Mouse (Mus musculus) limb, embryonic 14.5 days (tissue): Measurements from ENCODE around the gene Gm4792. TPM values are rescaled to one million over a fixed set of nuclear protein-coding genes. Genes with fewer than 3 reads are reported as not detected.

ENCODE experiments used
- ATAC-seq: fragments of 200-750 bp; cut with Nextera tagmentation; 2 replicates; pipeline ENCODE4 v1.8.0; 2017; ENCODE audit warnings: low read depth, moderate number of reproducible peaks, moderate TSS enrichment; ENCODE audit not compliant: low FRiP score
- DNase-seq: peaks from one replicate; pipeline ENCODE4 v3.0.0-alpha.2; 2015; ENCODE audit warnings: low spot score
- H3K27ac ChIP-seq: fragments of 300-500 bp; sonication (generic); replicated peaks from 2 replicates; pipeline ENCODE4 v1.5.1; 2014; ENCODE audit warnings: low read depth, mild to moderate bottlenecking, low read length, moderate library complexity, mixed read lengths
- H3K27me3 ChIP-seq: fragments of 300-500 bp; sonication (generic); 2 replicates; pipeline ENCODE4 v1.6.1; 2014; ENCODE audit warnings: low read length, mixed read lengths; ENCODE audit not compliant: control insufficient read depth, insufficient read depth
- H3K36me3 ChIP-seq: fragments of 300-500 bp; sonication (generic); 2 replicates; pipeline ENCODE4 v1.6.1; 2014; ENCODE audit warnings: mild to moderate bottlenecking, low read length, moderate library complexity, mixed read lengths; ENCODE audit not compliant: control insufficient read depth, insufficient read depth
- H3K4me1 ChIP-seq: fragments of 300-500 bp; sonication (generic); 2 replicates; pipeline ENCODE4 v1.6.1; 2014; ENCODE audit warnings: antibody characterized with exemption, low read length, mixed read lengths; ENCODE audit not compliant: control insufficient read depth, insufficient read depth
- H3K4me2 ChIP-seq: fragments of 300-500 bp; sonication (generic); replicated peaks from 2 replicates; pipeline ENCODE4 v1.6.1; 2014; ENCODE audit warnings: low read depth, mild to moderate bottlenecking, low read length, moderate library complexity; ENCODE audit not compliant: severe bottlenecking
- H3K4me3 ChIP-seq: fragments of 300-500 bp; sonication (generic); replicated peaks from 2 replicates; pipeline ENCODE4 v1.5.1; 2014; ENCODE audit warnings: low read length
- H3K9ac ChIP-seq: fragments of 300-500 bp; sonication (generic); 2 replicates; pipeline ENCODE4 v1.6.1; 2014; ENCODE audit warnings: mild to moderate bottlenecking, low read depth, low read length, moderate library complexity; ENCODE audit not compliant: severe bottlenecking
- H3K9me3 ChIP-seq: fragments of 300-500 bp; sonication (generic); 2 replicates; pipeline ENCODE4 v1.6.1; 2016; ENCODE audit warnings: low read length; ENCODE audit not compliant: control insufficient read depth
- POLR2A ChIP-seq: fragments of 200-500 bp; IDR thresholded peaks from 2 replicates; pipeline ENCODE4 v1.8.0; 2012; ENCODE audit warnings: inconsistent platforms, mild to moderate bottlenecking, moderate library complexity, borderline replicate concordance; ENCODE audit not compliant: insufficient read depth, insufficient read length; ENCODE audit errors: extremely low read depth
- WGBS: fragments of 180-500 bp; shearing (Covaris S2); extraction: QIAGEN DNeasy Blood & Tissue Kit; methylation state at CpG from one replicate; pipeline ENCODE4 v1.1.7; 2014; 5-methylcytosine and 5-hydroxymethylcytosine counted together
- polyA plus RNA-seq, 2 experiments: library from polyadenylated mRNA; depleted of rRNA in 1 of 2; stranded (reverse) in 1 of 2; unstranded in 1 of 2; fragments of >200 nt; fragmentation: Nextera tagmentation in 1 of 2; extraction: Ambion mirVana in 1 of 2; gene quantifications; 2 replicates each; pipeline versions ENCODE4 v1.2.1 to v1.2.3; 2012 to 2014

Gm4792 gene
- polyA plus RNA-seq (2012; rRNA removed) (0.26 TPM in 1 of 2 replicates, not detected in the other), polyA plus RNA-seq (2014; fragmentation: Nextera tagmentation; extraction: Ambion mirVana) (not detected in 2 replicates)

GRCm38 (mm10) chr10:94298471-94298870, at the start of gene Gm4792:
Gene Gm4792, minus strand, starts transcription at chr10:94298703.
- no peak within 1 kb of the TSS for H3K27ac ChIP-seq
- no peak within 1 kb of the TSS for H3K4me2 ChIP-seq
- WGBS, result 38% methylated on average over 3 of the region's 3 CpGs
- H3K4me1 ChIP-seq, result no peaks in the 10 kb centered on the region
- no peaks in the 10 kb centered on the region for H3K36me3 ChIP-seq
- no peak for TF ChIP-seq POLR2A
- H3K9ac ChIP-seq, result no peak within 1 kb of the TSS
- H3K4me3 ChIP-seq, result no peak within 1 kb of the TSS
- ATAC-seq (no peak), DNase-seq (no peak)
- no peaks in the 10 kb centered on the region for H3K9me3 ChIP-seq
- H3K27me3 ChIP-seq, result no peaks in the 10 kb centered on the region

DNA sequence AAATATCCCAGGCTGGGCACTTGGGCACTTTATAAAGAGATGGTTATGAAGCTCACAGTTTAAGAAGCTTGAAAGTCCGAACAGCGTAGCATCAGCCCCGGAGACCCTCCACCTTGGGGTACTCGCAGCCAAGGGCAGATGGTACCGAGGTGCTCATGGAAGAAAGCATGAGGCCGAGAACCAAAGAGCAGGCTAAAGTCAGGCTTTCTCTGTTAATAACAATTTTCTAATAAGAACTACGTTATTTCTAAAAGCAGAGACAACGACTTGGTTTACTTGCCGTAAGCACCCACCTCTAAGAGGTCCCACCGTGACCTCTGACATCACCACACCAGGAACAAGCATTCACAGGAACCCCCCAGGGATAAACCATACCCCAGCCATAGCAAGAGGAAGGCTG, 49.5 kb upstream of the Gm4792 start:
- Histone ChIP-seq H3K9me3 (no peaks in the 10 kb centered on the region), H3K4me1 (no peaks in the 10 kb centered on the region), H3K4me2 (no peak overlapping the region), H3K27me3 (no peaks in the 10 kb centered on the region), H3K4me3 (no peak overlapping the region), H3K36me3 (no peaks in the 10 kb centered on the region), H3K27ac (no peak overlapping the region), H3K9ac (no peak overlapping the region)
- DNase-seq (no peak), ATAC-seq (no peak)
- WGBS, result 94% methylated on average over 10 of the region's 10 CpGs
- no peak for TF ChIP-seq POLR2A

DNA sequence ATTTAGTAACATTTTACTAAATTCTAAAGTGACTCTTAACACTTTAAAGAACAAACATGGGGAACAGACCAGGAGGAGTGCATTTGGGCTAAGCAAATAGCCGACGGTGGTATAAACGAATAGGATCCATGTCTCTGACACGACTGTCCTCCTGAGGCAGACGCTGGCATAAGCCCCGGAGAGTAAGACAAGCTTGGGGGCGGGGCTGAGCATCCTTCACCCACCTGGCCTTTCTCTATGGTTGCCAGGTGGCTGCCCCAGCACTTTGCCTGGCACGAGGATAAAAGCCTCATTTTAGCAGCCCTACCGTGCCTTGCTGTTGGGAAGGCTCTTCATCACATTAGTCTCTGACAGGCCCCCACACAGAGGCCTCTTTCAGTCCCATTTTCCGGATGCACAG, 48.8 kb upstream of the Gm4792 start:
- no peak for TF ChIP-seq POLR2A
- no peak overlapping the region for H3K27ac ChIP-seq
- ATAC-seq (no peak), DNase-seq (no peak)
- H3K4me1 ChIP-seq, result no peaks in the 10 kb centered on the region
- H3K9ac ChIP-seq, result no peak overlapping the region
- H3K27me3 ChIP-seq, result no peaks in the 10 kb centered on the region
- no peak overlapping the region for H3K4me3 ChIP-seq
- no peak overlapping the region for H3K4me2 ChIP-seq
- H3K9me3 ChIP-seq, result no peaks in the 10 kb centered on the region
- 72% methylated on average over 10 of the region's 10 CpGs for WGBS
- no peaks in the 10 kb centered on the region for H3K36me3 ChIP-seq

DNA sequence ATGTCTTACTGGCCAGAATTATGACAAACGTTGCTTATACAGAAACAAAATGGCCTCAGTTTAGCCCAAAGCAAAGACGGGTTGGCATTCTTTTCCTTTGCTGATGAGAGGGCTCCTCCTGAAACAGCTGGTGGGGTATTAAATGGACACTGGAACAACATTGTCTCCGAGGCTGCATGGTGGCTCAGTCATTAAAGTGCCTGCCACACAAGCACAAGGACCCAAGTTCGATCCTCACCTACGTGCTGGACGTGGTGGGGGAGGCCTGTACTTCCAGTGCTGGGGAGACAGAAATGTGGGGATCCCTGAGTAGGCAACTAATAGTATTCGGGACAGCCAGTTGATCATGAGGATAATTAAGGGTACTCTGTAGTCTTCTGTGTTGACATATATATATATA, 48.1 kb upstream of the Gm4792 start:
- Histone ChIP-seq H3K27ac (no peak overlapping the region), H3K4me3 (no peak overlapping the region), H3K27me3 (no peaks in the 10 kb centered on the region), H3K9ac (no peak overlapping the region), H3K4me2 (no peak overlapping the region), H3K4me1 (no peaks in the 10 kb centered on the region), H3K9me3 (no peaks in the 10 kb centered on the region), H3K36me3 (no peaks in the 10 kb centered on the region)
- DNase-seq, result no peak
- no peak for ATAC-seq
- 94% methylated on average over 7 of the region's 7 CpGs for WGBS
- TF ChIP-seq POLR2A, result no peak

- Histone ChIP-seq H3K36me3 (no peaks in the 10 kb centered on the region), H3K9me3 (no peaks in the 10 kb centered on the region), H3K9ac (no peak overlapping the region), H3K27me3 (no peaks in the 10 kb centered on the region), H3K4me3 (no peak overlapping the region), H3K4me1 (no peaks in the 10 kb centered on the region), H3K4me2 (no peak overlapping the region), H3K27ac (no peak overlapping the region)
- no peak for DNase-seq
- WGBS, result 91% methylated on average over 7 of the region's 7 CpGs
- TF ChIP-seq POLR2A, result no peak
- ATAC-seq, result no peak
These were observed 47.2 kb upstream of the Gm4792 start for GRCm38 (mm10) chr10:94345509-94346252.
